Mouse (Mus musculus): ENCODE measurements around the gene Otub1.

DNA sequence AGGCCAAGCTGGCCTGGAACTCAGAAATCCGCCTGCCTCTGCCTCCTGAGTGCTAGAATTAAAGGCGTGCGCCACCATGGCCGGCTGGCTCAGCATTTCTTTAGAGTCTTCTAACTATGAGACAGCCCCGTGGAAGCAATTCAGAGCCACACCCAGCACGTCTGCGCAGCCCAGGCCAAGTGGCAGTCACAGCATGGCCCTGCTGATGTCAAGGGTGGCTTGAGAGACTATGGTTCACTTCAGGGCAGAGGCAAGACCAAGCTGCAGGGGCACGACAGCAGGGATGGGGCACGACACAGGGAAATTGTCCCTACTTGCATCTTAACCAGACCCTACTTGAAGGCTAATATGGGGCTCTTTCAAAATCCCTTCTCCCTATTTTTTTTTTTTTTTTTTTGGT lies 29.3 kb upstream of the Otub1 start:
- TF ChIP-seq USF1 (IDR thresholded peaks at IDR 0.05; ENCODE audit: low read depth) = no peak
- no peak for TF ChIP-seq POLR2A (IDR thresholded peaks at IDR 0.05; ENCODE audit: insufficient read length, low read depth)
- no peak for TF ChIP-seq MYOG (IDR thresholded peaks at IDR 0.05; ENCODE audit: control insufficient read depth in 1 of 3, insufficient read depth in 1 of 3, insufficient read length in 2 of 3, low read depth in 2 of 3)
- no peak for TF ChIP-seq MYOD1 (IDR thresholded peaks at IDR 0.05; ENCODE audit: control insufficient read depth in 1 of 3, insufficient read length in 2 of 3, low read depth in 2 of 3)

All from myocyte (in vitro differentiated cells).